Mouse (Mus musculus) small intestine, adult 2 months (tissue): ENCODE results near the gene Nek10.

ENCODE experiments used
- CTCF ChIP-seq: fragments of 200-500 bp; IDR thresholded peaks from 2 replicates; pipeline ENCODE4 v1.5.1; 2012; ENCODE audit warnings: low read depth, mild to moderate bottlenecking, control low read depth, inconsistent platforms, low read length, moderate library complexity, mixed read lengths; ENCODE audit not compliant: insufficient replicate concordance, insufficient read length; ENCODE audit errors: extremely low read depth
- POLR2A ChIP-seq: fragments of 200-500 bp; IDR thresholded peaks from 2 replicates; pipeline ENCODE4 v1.6.1; 2012; ENCODE audit warnings: low read depth, mild to moderate bottlenecking, control low read depth, inconsistent platforms, low read length, moderate library complexity

- no peak for TF ChIP-seq CTCF
- no peak for TF ChIP-seq POLR2A
Measured at GRCm38 (mm10) chr14:15061496-15061895, 258.3 kb downstream of the Nek10 start.
